Mouse (Mus musculus): Measurements from ENCODE around the gene Nelfa. TPM values are rescaled to one million over a fixed set of nuclear protein-coding genes. Genes with fewer than 3 reads are reported as not detected.
A peak's percentile ranks its signal among the peaks of the same experiment; 100 is the strongest.
"Not testable (repeated sequence)": the region's sequence is repeated elsewhere in the genome, so short reads cannot be mapped to it uniquely, and the experiment has no call there.

The Nelfa gene
- 49.3 and 51.3 TPM in 2 replicates for polyA plus RNA-seq (2015; fragmentation: Nextera tagmentation; extraction: Ambion mirVana)

DNA sequence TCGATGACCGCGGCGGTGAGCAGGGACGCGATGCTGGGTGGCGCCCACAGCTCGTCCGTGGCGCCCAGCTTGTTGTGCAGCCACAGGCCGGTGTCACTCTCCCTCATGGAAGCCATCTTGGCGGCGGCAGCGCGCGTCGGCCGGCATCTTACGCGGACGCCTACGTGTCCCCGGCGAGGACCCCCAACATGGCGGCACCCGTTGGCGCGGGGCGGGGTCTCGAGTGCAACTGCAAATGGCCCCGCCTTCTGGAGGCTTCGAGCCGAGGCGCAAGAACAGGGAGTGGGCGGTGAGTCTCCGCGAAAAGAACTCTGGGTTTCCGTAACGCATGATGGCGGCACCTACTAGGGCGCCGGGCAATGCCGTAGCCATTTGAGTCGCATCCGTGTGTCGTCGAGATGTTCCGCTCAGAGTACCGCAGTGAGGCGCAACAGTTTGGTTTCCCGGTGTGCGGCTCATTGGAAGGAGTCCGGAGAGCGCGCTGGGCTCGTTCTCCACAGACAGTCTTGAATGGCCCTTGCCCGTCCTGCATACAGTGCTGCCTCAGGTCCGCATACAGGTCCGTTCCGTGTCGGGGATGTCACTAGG, at the start of gene Nelfa:
Nelfa (minus strand) TSS at position 294 of the 588 bp plus-strand sequence.
- H3K27me3 ChIP-seq (replicated peaks), result no peaks in the 10 kb centered on the region
- peak; percentile 99 for ATAC-seq
- WGBS, result under 1% methylated on average over 61 of the region's 61 CpGs

DNA sequence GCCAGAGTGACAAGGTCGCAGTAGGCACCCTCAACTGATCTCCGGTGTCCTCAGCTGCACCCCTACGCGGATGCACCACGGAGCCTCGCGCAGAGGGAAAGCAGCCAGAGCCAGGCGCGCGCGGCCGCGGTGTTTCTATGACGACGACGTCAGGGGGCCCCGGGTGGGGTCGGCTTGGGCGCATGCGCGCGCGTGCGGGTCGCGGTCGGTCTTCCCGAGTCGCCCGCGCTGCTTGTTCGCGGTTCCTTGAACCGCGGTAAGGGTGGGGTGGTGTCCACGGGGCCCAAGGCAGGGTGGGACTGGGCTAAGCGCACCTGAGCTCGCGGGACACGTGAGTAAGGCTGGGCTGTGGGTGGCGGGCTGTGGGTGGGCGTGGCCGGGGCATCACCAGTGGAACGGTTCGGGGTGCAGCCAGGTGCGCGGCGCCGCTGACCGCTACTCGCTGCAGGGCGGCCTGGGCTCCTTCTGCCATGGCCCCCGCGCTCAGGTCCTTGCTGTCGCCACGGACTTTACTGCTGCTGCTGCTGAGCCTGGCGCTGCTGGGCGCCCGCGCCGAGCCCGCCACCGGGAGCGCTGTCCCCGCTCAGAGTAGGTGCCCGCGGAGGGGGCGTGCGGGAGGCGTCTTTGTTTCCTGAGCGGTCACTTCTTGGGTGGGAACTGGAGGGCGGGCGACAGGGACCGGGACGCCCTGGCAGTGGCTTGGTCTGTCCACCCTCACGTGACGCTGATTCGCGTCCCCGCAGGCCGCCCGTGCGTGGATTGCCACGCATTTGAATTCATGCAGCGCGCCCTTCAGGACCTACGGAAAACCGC, 47.3 kb upstream of the Nelfa start, which contains the start of gene Gm1673:
Gm1673 (plus strand) TSS at position 125 of the 813 bp plus-strand sequence.
- no peaks in the 10 kb centered on the region; the same call in 1 of the 2 replicates for H3K27me3 ChIP-seq (replicated peaks)
- no peak within 1 kb of the TSS for H3K27ac ChIP-seq
- peaks cover 11% of the 10 kb centered on the region for H3K4me1 ChIP-seq (replicated peaks)
- under 1% methylated on average over 88 of the region's 88 CpGs for WGBS
- peak within 1 kb of the TSS; percentile 58 for H3K9ac ChIP-seq
- H3K4me2 ChIP-seq (replicated peaks), result peak within 1 kb of the TSS; percentile 95
- peak; percentile 94 for ATAC-seq
- no peaks in the 10 kb centered on the region for H3K9me3 ChIP-seq
- no peaks in the 10 kb centered on the region for H3K36me3 ChIP-seq
- H3K4me3 ChIP-seq (replicated peaks), result peak within 1 kb of the TSS; percentile 85

More for the DNA sequence above, at the start of gene Nelfa:
- peak within 1 kb of the TSS; percentile 92 for H3K27ac ChIP-seq
- peak within 1 kb of the TSS; percentile 78 for H3K4me2 ChIP-seq (replicated peaks)
- H3K9ac ChIP-seq, result peak within 1 kb of the TSS; percentile 95
- 0 out of 2 replicates have a peak, but pooled peaks cover 4% of the 10 kb centered on the region for H3K36me3 ChIP-seq
- peak within 1 kb of the TSS; percentile 92 for H3K4me3 ChIP-seq (replicated peaks)
- H3K4me1 ChIP-seq (replicated peaks), result peaks cover 11% of the 10 kb centered on the region; the same call in 1 of the 2 replicates
- H3K9me3 ChIP-seq, result no peaks in the 10 kb centered on the region

DNA sequence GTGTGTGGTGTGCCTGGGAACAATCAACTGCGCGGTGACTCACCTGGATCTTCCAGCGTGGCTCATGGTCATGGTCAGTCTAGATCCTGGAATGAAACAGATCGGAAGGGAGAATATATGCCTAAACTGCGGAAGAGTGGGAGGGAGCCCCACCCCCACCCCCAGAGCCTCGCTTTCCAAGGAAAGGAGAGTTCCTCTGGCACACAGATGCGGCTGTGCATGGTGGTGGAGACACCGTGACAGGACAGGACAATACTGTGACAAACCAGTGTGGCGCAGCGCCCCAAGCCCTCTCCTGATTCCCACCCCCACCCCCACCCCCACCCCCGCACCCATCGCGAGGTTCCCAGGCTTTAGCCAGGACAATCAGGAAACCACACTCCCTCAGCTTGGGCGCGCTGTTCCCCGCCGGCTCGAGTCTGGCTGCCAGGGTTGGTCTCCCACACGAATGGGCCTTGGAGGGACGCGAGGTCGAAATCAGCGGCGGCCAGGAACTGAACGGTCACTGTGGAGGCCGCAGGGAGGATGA, 46.6 kb upstream of the Nelfa start:
- no peaks in the 10 kb centered on the region for H3K36me3 ChIP-seq
- H3K4me2 ChIP-seq (replicated peaks), result peak overlapping the region; percentile 95
- H3K9ac ChIP-seq, result peak overlapping the region; percentile 58
- ATAC-seq, result peak; percentile 60
- H3K4me1 ChIP-seq (replicated peaks), result peaks cover 11% of the 10 kb centered on the region
- H3K4me3 ChIP-seq (replicated peaks), result peak overlapping the region; percentile 85
- WGBS, result 3% methylated on average over 26 of the region's 26 CpGs
- H3K27ac ChIP-seq, result no peak overlapping the region
- H3K27me3 ChIP-seq (replicated peaks), result no peaks in the 10 kb centered on the region; the same call in 1 of the 2 replicates
- H3K9me3 ChIP-seq, result no peaks in the 10 kb centered on the region

DNA sequence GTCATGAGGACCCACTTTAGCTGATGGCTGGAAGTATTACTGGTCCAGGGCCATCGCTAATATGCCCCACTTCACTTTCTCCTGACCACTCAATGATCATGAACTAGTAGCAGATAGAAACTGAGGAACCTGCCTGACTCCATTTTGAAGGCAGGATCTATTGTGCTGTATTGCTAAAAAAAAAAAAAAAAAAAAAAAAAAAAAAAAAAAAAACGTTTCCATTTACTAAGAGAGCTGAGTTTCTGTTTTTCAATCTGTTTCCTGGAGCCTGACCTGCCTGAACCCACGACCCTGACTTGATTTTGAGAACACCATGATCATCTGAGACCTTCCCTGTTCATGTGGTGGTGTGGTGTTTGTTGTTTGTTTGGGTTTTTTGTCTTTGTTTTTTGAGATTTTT, 40.1 kb upstream of the Nelfa start:
- Histone ChIP-seq H3K9me3 (no peaks in the 10 kb centered on the region), H3K9ac (no peak overlapping the region), H3K4me3 (replicated peaks) (no peak overlapping the region), H3K36me3 (no peaks in the 10 kb centered on the region), H3K4me2 (replicated peaks) (no peak overlapping the region), H3K27ac (no peak overlapping the region), H3K27me3 (replicated peaks) (no peaks in the 10 kb centered on the region), H3K4me1 (replicated peaks) (no peaks in the 10 kb centered on the region)
- ATAC-seq, result no peak
- 39% methylated on average over 3 of the region's 3 CpGs for WGBS

DNA sequence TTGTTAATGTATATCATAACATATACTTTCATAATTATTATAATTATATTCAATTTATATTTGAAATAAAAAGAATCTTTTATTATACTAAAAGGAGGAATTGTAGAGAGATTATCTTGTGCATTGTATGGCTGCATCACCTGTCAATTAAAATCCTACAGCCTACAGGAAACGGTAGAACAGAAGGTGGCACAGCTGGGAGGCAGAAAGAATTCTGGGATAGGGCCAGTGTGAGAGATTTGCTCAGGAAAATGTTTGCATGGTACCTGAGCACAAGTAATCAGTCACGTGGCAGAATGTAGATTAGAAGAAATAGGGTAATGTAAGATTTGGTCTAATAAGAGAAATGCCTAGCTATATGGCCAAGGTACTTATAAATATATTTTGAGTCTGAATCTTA, 38.5 kb upstream of the Nelfa start:
- Histone ChIP-seq H3K4me2 (replicated peaks) (no peak overlapping the region), H3K9ac (no peak overlapping the region), H3K9me3 (no peaks in the 10 kb centered on the region), H3K27ac (no peak overlapping the region), H3K4me3 (replicated peaks) (no peak overlapping the region), H3K36me3 (no peaks in the 10 kb centered on the region), H3K27me3 (replicated peaks) (no peaks in the 10 kb centered on the region), H3K4me1 (replicated peaks) (no peaks in the 10 kb centered on the region)
- WGBS, result 61% methylated on average over 2 of the region's 2 CpGs
- no peak for ATAC-seq

DNA sequence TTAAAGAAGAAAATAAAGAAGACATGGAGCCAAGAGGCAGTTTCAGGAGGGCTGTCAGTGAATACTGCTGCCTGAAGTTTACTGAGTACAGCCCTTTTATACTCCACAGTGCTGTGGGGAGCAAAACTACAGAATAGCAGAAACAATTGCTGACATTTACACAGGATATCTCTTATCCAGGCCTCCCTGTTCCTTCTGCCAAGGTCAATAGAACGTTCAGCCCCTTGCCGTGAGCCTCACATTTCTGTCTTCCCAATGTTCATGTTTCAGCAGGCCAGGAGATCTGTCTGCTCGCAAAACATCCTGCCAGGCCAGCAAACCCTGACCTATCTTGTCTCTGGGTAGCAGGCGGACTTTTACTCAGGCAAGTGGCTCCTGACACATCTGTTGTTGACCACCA, 23.2 kb upstream of the Nelfa start:
- H3K27me3 ChIP-seq (replicated peaks), result no peaks in the 10 kb centered on the region
- no peak for ATAC-seq
- 0 out of 2 replicates have a peak, but pooled peaks cover under 1% of the 10 kb centered on the region for H3K9me3 ChIP-seq
- WGBS, result 65% methylated on average over 4 of the region's 4 CpGs
- H3K4me2 ChIP-seq (replicated peaks), result no peak overlapping the region
- H3K4me3 ChIP-seq (replicated peaks), result no peak overlapping the region
- no peak overlapping the region for H3K9ac ChIP-seq
- H3K4me1 ChIP-seq (replicated peaks), result no peaks in the 10 kb centered on the region
- no peak overlapping the region for H3K27ac ChIP-seq
- no peaks in the 10 kb centered on the region for H3K36me3 ChIP-seq

DNA sequence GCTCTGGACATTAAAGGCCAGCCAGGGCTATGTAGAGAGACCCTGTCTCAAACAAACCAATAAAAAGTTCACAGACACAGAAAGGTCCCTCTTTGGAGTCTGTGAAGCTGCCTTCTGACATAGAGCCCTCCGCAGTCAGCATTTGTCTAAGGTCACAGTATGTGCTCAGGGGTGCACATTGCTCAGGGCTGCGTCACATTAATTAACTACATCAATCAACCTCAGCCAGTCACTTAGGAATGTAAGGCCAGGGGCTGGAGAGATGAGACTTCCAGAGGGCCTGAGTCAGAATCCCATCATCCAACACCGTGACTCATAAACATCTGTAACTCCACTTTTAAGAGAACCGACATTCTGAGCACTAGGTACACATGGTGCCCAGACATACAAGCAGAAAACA, 19.7 kb upstream of the Nelfa start:
- Histone ChIP-seq H3K36me3 (no peaks in the 10 kb centered on the region), H3K27me3 (replicated peaks) (no peaks in the 10 kb centered on the region), H3K4me3 (replicated peaks) (no peak overlapping the region), H3K27ac (no peak overlapping the region), H3K4me1 (replicated peaks) (no peaks in the 10 kb centered on the region), H3K9ac (no peak overlapping the region), H3K9me3 (peaks cover 10% of the 10 kb centered on the region; the same call in 1 of the 2 replicates), H3K4me2 (replicated peaks) (no peak overlapping the region)
- ATAC-seq, result no peak
- 61% methylated on average over 4 of the region's 4 CpGs for WGBS

DNA sequence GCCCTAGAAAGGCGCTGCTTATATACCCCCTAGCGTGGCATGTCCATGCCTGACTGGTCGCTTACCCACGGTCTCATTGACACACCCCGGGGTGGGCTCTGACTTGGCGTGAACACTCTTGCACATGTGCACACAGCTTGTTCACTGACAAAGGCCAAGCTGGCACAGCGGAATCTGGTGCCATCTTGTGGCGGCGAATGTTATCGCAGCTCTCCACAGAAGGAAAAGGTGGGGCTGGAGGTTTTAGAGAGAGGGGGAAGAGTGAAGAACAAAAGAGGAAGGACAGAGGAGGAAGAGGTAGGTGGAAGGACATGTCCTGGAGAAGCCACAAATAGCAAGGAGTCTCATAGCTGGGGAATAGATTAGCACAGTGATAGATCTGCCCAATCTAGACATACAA, 18.1 kb upstream of the Nelfa start:
- Histone ChIP-seq H3K9ac (no peak overlapping the region), H3K9me3 (peaks cover 10% of the 10 kb centered on the region; the same call in 1 of the 2 replicates), H3K36me3 (no peaks in the 10 kb centered on the region), H3K4me1 (replicated peaks) (no peaks in the 10 kb centered on the region), H3K27ac (no peak overlapping the region), H3K27me3 (replicated peaks) (no peaks in the 10 kb centered on the region), H3K4me3 (replicated peaks) (no peak overlapping the region), H3K4me2 (replicated peaks) (no peak overlapping the region)
- no peak for ATAC-seq
- 45% methylated on average over 10 of the region's 10 CpGs for WGBS

DNA sequence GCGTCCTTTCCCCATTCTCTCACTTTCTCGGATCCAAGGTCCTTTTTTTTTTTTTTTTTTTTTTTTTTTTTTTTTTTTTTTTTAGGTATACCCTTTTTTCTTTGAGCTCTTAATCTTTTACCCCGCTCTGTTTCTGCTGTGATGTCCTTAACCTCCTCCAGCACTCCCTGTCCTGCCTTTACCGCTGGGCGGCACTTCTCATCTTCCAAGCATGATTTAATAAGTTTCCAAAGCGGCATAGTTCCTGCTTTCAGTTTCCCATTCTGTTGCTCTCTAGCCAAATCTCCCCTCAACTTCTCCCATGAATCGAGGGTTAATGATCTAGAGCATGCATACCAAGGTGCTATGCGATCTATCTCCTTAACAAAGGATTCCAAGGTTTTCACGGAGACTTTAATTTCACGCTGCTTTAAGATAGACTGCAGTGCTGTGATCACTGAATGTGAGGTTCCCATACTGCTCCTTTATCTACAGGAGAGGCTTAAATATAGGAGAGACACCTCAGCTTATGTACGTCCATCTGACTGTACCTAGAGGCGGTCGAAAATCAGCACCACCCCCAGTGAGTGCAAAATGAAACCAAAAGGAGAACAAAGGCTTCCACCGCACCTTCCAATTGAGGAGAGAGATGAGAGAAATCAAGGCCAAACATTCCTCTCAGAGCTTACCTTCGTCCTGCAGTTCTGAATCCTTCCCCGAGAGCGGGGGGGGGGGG, 17.4 kb upstream of the Nelfa start:
- Histone ChIP-seq H3K9ac (no peak overlapping the region), H3K4me2 (replicated peaks) (no peak overlapping the region), H3K4me3 (replicated peaks) (no peak overlapping the region), H3K36me3 (no peaks in the 10 kb centered on the region), H3K4me1 (replicated peaks) (no peaks in the 10 kb centered on the region), H3K9me3 (peaks cover 10% of the 10 kb centered on the region; the same call in 1 of the 2 replicates), H3K27me3 (replicated peaks) (no peaks in the 10 kb centered on the region), H3K27ac (no peak overlapping the region)
- no peak for ATAC-seq
- WGBS, result 87% methylated on average over 17 of the region's 17 CpGs

DNA sequence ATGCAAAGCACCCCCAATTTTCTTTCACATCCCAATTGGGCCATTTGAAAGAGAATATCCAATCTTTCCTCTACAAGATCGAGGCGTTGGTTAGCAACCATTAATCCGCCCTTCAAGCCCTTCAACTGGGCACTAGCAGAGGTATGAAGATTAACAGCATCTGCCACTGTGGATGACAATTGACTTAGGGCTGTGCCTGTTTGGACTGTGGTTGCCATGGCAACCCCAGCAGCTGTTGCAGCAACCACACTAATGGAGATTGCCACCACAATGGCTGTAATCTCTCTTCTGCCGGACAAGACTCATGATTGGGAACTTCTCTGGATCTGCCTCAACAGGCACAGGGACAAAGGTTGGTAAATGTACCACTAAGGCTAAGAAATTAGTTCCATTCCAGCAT, 12.1 kb upstream of the Nelfa start:
- no peaks in the 10 kb centered on the region for H3K4me1 ChIP-seq (replicated peaks)
- no peak overlapping the region for H3K9ac ChIP-seq
- no peaks in the 10 kb centered on the region for H3K36me3 ChIP-seq
- H3K27ac ChIP-seq, result no peak overlapping the region
- no peaks in the 10 kb centered on the region for H3K9me3 ChIP-seq
- ATAC-seq, result no peak
- H3K4me2 ChIP-seq (replicated peaks), result no peak overlapping the region
- no peaks in the 10 kb centered on the region for H3K27me3 ChIP-seq (replicated peaks)
- no peak overlapping the region for H3K4me3 ChIP-seq (replicated peaks)
- 83% methylated on average over 4 of the region's 4 CpGs for WGBS

DNA sequence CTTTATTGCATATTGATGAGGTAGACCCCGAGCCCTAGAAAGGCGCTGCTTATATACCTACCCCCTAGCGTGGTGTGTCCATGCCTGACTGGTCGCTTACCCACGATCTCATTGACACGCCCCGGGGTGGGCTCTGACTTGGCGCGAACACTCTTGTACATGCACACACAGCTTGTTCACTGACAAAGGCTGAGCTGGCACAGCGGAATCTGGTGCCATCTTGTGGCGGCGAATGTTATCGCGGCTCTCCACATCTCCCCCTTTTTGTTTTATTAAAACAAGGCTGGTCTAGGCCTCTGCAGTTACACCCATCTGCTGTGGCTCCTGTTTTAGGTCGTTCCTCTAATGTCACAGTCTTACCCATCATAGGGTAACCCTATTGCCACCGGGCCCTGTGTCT, 10.8 kb upstream of the Nelfa start:
- H3K36me3 ChIP-seq, result not testable (repeated sequence)
- 85% methylated on average over 16 of the region's 16 CpGs for WGBS

DNA sequence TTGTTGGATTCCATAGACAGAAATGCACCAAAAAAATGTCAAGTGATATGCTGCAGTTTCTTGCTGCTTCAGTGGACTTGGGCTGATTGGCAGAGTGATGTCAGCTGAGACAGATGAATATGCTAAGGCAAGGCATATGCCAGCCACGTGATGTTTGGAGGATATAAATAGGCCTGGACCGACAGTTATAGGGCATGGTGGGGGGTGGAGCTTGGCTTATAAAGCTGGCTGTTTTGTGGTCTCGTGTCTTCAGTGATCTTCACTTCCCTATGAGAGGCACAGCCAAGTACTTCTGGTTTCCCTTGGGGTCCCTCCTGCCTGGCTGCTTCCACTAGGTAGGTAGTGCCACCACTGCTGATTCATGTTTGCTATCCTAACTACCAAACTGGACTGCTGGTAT, 2.2 kb upstream of the Nelfa start:
- ATAC-seq, result no peak
- H3K36me3 ChIP-seq, result no peaks in the 10 kb centered on the region
- no peak overlapping the region for H3K9ac ChIP-seq
- WGBS, result 84% methylated on average over 3 of the region's 3 CpGs
- no peaks in the 10 kb centered on the region for H3K9me3 ChIP-seq
- peaks cover 11% of the 10 kb centered on the region; the same call in 1 of the 2 replicates for H3K4me1 ChIP-seq (replicated peaks)
- no peaks in the 10 kb centered on the region for H3K27me3 ChIP-seq (replicated peaks)
- H3K4me2 ChIP-seq (replicated peaks), result no peak overlapping the region
- no peak overlapping the region for H3K4me3 ChIP-seq (replicated peaks)
- H3K27ac ChIP-seq, result no peak overlapping the region

More for the DNA sequence above, 10.8 kb upstream of the Nelfa start:
- H3K27me3 ChIP-seq (replicated peaks); H3K4me1 ChIP-seq (replicated peaks); H3K4me2 ChIP-seq (replicated peaks); H3K9me3 ChIP-seq; ATAC-seq; H3K9ac ChIP-seq; H3K4me3 ChIP-seq (replicated peaks); H3K27ac ChIP-seq: not testable (repeated sequence)

Data from intestine, embryonic 15.5 days (tissue).